Mouse (Mus musculus): Measurements from ENCODE around the gene Rasl10a. TPM values are rescaled to one million over a fixed set of nuclear protein-coding genes. Genes with fewer than 3 reads are reported as not detected.
"Not testable (repeated sequence)": the region's sequence is repeated elsewhere in the genome, so short reads cannot be mapped to it uniquely, and the experiment has no call there.

Gene Rasl10a
- polyA plus RNA-seq, 1 experiment from 2014 or later = 2.4 TPM

DNA sequence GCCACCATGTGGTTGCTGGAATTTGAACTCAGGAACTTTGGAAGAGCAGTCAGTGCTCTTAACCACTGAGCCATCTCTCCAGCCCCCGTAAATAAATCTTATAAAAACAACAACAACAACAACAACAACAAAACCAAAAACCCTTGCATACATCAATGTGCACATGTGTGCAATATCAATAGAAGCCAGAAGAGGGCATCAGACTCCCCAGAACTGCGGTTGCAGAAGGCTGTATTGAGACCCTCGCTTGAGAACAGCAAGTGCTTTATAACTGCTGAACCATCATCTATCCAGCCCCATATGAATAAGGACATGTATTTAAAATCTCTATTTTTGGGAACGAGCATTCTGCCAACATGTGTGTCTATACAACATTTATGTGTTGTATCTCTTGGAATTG is 17.0 kb downstream of the Rasl10a start:
- CTCF ChIA-PET = interaction anchor here (1.0 to 2.9 kb wide), 7 partner anchors 8 to 17 kb away, joined by 3 to 18 read pairs (median 3); partner anchors contain the start of gene Gas2l1
- in situ Hi-C loops (cut with MboI; ENCODE audit: low pct_unique_long_range_greater_than_20kb) = no loop called here
- TF ChIP-seq CTCF (IDR thresholded peaks at IDR 0.05) = peak; percentile 69
- ATAC-seq (no peak), DNase-seq (ENCODE audit: low read depth, low spot score) (no peak)
- H3K27me3 ChIP-seq = no peaks in the 10 kb centered on the region
- POLR2A ChIA-PET = no interaction called here

GRCm38 (mm10) chr11:5075760-5076159 is 17.8 kb downstream of the Rasl10a start:
- POLR2A ChIA-PET = no interaction called here
- ATAC-seq = no peak
- TF ChIP-seq CTCF (IDR thresholded peaks at IDR 0.05) = peak; percentile 44
- DNase-seq (ENCODE audit: low read depth, low spot score) = no peak
- in situ Hi-C loops (cut with MboI; ENCODE audit: low pct_unique_long_range_greater_than_20kb) = no loop called here
- CTCF ChIA-PET = interaction anchor here (1.0 to 2.9 kb wide), 6 partner anchors 8 to 16 kb away, joined by 3 to 18 read pairs (median 4); no protein-coding TSS in a partner anchor
- no peaks in the 10 kb centered on the region for H3K27me3 ChIP-seq

DNA sequence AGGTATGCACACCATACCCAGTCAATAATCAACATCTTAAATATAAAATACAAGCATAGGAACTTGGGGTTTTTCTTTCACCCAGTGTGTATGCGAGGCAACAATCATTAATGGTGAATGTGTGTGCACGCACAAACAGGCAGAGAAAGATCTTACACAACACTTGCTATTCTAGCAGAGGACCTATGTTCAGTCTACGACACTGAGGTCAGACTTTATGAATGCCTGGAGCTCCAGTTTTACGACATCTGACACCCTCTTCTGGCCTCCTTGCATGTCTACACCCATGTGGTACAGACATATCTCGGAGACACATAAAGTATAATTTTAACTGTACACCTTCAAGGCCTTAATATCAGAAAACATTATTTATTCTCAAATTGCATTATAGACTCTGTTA is 18.9 kb downstream of the Rasl10a start:
- in situ Hi-C loops (cut with MboI; ENCODE audit: low pct_unique_long_range_greater_than_20kb); POLR2A ChIA-PET; H3K27me3 ChIP-seq; ATAC-seq; DNase-seq (ENCODE audit: low read depth, low spot score): not testable (repeated sequence)
- CTCF ChIA-PET = interaction anchor here (1.3 to 2.9 kb wide), 2 partner anchors 10 to 11 kb away, joined by 3 to 18 read pairs; no protein-coding TSS in a partner anchor

- no peaks in the 10 kb centered on the region for H3K27me3 ChIP-seq
- no peak for TF ChIP-seq CTCF (IDR thresholded peaks at IDR 0.05)
- in situ Hi-C loops (cut with MboI; ENCODE audit: low pct_unique_long_range_greater_than_20kb) = no loop called here
- no peak for ATAC-seq
- DNase-seq (ENCODE audit: low read depth, low spot score) = no peak
- CTCF ChIA-PET = interaction anchor here (1.0 kb wide), 1 partner anchor 10 kb away, joined by 6 read pairs; the partner anchor contains the start of genes Ewsr1 and Rhbdd3
- POLR2A ChIA-PET = interaction anchor here (1.6 kb wide), 1 partner anchor 10 kb away, joined by 6 read pairs; the partner anchor contains the start of genes Ewsr1 and Rhbdd3
These were observed 31.2 kb downstream of the Rasl10a start for GRCm38 (mm10) chr11:5089147-5089546.

- POLR2A ChIA-PET = no interaction called here
- DNase-seq (ENCODE audit: low read depth, low spot score) (no peak), ATAC-seq (no peak)
These were observed 33.8 kb downstream of the Rasl10a start for GRCm38 (mm10) chr11:5091706-5092105.

DNA sequence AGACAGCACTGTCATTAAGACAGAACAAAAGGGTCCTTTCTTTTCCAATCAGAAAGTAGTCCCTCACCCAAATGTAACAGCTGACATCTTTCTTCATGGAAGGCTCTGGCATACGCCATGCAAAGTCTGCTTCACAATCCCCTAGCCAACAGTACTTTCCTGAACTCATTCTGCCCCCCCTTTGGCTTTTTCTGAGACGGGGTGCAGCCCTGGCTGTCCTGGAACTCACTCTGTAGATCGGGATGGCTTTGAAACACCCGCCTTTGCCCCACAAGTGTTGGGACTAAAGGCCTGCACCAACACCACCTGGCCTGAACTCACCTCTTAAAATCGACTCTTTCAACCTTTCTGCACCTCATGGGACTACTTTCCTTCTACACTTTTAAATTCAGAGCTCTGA is 37.9 kb downstream of the Rasl10a start:
- in situ Hi-C loops (cut with MboI; ENCODE audit: low pct_unique_long_range_greater_than_20kb) = no loop called here
- ATAC-seq = no peak
- TF ChIP-seq CTCF (IDR thresholded peaks at IDR 0.05) = no peak
- ChIA-PET POLR2A (no interaction called here), CTCF (interaction anchor here (2.0 kb wide), 1 partner anchor 9 kb away, joined by 5 read pairs; no protein-coding TSS in a partner anchor)
- DNase-seq (ENCODE audit: low read depth, low spot score) = no peak
- no peaks in the 10 kb centered on the region for H3K27me3 ChIP-seq

More at GRCm38 (mm10) chr11:5091706-5092105, 33.8 kb downstream of the Rasl10a start:
- TF ChIP-seq CTCF (IDR thresholded peaks at IDR 0.05) = no peak
- H3K27me3 ChIP-seq = no peaks in the 10 kb centered on the region
- CTCF ChIA-PET = interaction anchor here (1.1 to 1.3 kb wide), 2 partner anchors 17 to 20 kb away, joined by 3 read pairs; no protein-coding TSS in a partner anchor
- in situ Hi-C loops (cut with MboI; ENCODE audit: low pct_unique_long_range_greater_than_20kb) = no loop called here

GRCm38 (mm10) chr11:5096480-5097020 is 38.6 kb downstream of the Rasl10a start:
- POLR2A ChIA-PET = interaction anchor here (2.6 kb wide), 1 partner anchor 10 kb away, joined by 11 read pairs; no protein-coding TSS in a partner anchor

DNA sequence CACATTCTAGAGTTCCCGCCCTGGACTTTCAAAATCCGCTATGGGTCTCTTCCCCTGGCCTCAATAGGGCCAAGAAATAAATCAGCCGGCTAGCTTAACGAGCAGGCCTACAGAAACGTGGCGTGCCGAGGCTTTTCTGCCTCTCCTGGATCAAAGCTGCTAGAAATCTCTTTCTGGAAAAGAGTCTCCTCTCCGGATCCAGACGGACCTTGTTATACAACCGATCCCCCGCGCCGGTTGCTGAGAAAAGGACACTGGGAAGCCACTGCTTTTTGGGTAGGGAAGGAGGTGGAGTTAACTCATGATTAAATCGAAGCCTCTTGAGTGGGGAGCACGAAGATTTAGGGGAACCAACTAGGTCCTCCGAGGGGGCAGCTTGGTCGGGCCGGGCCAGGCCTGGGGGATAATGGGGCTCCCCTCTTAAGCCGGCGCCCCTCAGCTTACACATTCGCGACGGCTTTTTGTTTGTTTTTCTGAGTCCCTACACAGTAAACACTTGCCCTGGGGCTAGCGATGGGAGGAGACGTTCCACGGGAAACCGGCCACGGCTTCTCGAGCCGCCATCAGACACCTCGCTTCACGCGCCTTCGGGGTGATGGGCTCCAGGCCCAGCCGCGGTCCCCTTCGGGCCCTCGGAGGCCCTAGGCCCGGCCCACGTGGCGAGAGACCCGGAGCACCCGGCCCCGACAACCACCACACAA is 40.3 kb downstream of the Rasl10a start:
- no peak for TF ChIP-seq CTCF (IDR thresholded peaks at IDR 0.05)
- in situ Hi-C loops (cut with MboI; ENCODE audit: low pct_unique_long_range_greater_than_20kb) = no loop called here

More at GRCm38 (mm10) chr11:5096480-5097020, 38.6 kb downstream of the Rasl10a start:
- in situ Hi-C loops (cut with MboI; ENCODE audit: low pct_unique_long_range_greater_than_20kb) = no loop called here
- TF ChIP-seq CTCF (IDR thresholded peaks at IDR 0.05) = no peak
- H3K27me3 ChIP-seq = no peaks in the 10 kb centered on the region
- DNase-seq (ENCODE audit: low read depth, low spot score) (no peak), ATAC-seq (no peak)
- CTCF ChIA-PET = interaction anchor here (2.0 kb wide), 1 partner anchor 10 kb away, joined by 5 read pairs; no protein-coding TSS in a partner anchor

DNA sequence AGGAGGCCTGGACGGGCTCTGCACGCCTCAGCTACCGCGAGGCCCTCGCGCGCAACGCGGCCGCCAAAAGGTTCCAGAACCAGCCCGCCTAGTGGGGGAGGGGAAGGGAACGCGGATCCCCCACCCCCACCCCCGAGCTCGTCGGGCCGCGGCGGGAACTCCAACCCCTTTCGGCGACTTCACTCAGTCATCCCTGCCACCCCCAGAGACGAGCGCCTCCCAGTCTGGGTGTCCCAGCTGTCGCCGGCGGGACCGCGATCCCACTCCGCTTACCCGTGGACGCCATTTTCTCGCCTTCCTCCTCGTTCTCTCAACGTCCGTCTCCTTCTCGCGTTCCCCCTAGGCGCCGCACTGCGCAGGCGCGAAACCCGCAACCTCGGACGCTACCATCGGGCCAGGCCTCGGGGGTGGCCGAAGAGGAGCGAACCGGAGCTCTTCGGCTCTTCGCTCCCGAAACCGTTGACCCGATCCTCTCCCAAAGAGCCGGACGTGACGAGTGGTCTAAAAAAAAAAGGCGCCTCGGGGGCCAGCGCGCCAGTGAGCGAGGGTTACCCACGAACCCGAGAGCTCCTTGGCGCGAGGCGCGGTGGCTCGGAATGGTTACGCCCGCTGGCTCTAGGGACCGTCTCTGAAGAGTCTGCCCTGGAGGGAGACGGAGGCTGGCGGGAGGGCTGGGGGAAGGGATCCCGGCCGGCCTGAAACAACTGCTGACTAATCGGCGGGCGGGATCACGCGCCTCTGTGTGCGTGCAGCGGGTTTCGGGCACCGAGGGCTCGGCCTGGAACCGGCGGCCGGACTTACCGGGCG is 41.0 kb downstream of the Rasl10a start, which contains the start of the genes Rhbdd3 and Ewsr1:
Gene Rhbdd3 (plus strand): TSS at position 191 of the 807 bp plus-strand sequence.
Gene Ewsr1 (minus strand): TSS at position 531 of the 807 bp plus-strand sequence.
- in situ Hi-C loops (cut with MboI; ENCODE audit: low pct_unique_long_range_greater_than_20kb) = no loop called here
- CTCF ChIA-PET = interaction anchor here (1.8 kb wide), 1 partner anchor 10 kb away, joined by 6 read pairs; no protein-coding TSS in a partner anchor
- POLR2A ChIA-PET = interaction anchor here (0.6 to 2.6 kb wide), 5 partner anchors 10 to 106 kb away, joined by 3 to 11 read pairs (median 4); no protein-coding TSS in a partner anchor
- H3K27me3 ChIP-seq = no peaks in the 10 kb centered on the region
- ATAC-seq (peak; percentile 75), DNase-seq (ENCODE audit: low read depth, low spot score) (peak; percentile 81)
- no peak for TF ChIP-seq CTCF (IDR thresholded peaks at IDR 0.05)

More for the DNA sequence above, 40.3 kb downstream of the Rasl10a start:
- CTCF ChIA-PET = no interaction called here
- ATAC-seq (no peak), DNase-seq (ENCODE audit: low read depth, low spot score) (no peak)
- H3K27me3 ChIP-seq = no peaks in the 10 kb centered on the region
- POLR2A ChIA-PET = interaction anchor here (0.7 to 2.6 kb wide), 2 partner anchors 12 to 36 kb away, joined by 3 to 11 read pairs; no protein-coding TSS in a partner anchor
